Mouse (Mus musculus) G1E-ER4 (cell line): ENCODE measurements around the gene Myo1d. TPM values are rescaled to one million over a fixed set of nuclear protein-coding genes. Genes with fewer than 3 reads are reported as not detected.

Experiments
- GATA1 ChIP-seq: IDR thresholded peaks from one replicate; pipeline ENCODE4 v1.8.0; 2012; ENCODE audit warnings: low read length, inconsistent platforms
- polyA plus RNA-seq: library from polyadenylated mRNA; stranded (reverse); fragments of >175 nt; gene quantifications from 2 replicates; pipeline ENCODE4 v1.2.3, GENCODE M21; 2012

Myo1d gene
- polyA plus RNA-seq, 1 experiment, result not detected

DNA sequence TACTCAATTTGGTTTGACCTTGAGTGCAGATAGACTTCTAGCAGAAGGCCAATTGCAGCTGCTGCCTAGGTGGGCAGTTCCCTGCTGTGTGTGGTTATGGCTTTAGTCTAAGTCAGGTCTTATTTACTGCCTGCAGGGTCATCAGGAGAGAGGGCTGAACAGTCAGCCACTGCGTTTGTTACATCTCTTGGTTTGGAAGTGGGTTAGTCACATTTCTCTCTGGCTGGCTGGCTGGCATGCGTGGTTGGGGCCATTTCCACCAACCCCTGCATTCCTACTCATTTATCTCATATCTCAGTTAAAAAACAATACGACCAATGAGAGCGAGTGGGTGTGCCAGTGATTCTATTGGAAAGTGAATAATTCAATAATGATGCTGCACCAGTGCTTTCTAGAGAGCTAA, 280.3 kb downstream of the Myo1d start:
- TF ChIP-seq GATA1, result no peak

DNA sequence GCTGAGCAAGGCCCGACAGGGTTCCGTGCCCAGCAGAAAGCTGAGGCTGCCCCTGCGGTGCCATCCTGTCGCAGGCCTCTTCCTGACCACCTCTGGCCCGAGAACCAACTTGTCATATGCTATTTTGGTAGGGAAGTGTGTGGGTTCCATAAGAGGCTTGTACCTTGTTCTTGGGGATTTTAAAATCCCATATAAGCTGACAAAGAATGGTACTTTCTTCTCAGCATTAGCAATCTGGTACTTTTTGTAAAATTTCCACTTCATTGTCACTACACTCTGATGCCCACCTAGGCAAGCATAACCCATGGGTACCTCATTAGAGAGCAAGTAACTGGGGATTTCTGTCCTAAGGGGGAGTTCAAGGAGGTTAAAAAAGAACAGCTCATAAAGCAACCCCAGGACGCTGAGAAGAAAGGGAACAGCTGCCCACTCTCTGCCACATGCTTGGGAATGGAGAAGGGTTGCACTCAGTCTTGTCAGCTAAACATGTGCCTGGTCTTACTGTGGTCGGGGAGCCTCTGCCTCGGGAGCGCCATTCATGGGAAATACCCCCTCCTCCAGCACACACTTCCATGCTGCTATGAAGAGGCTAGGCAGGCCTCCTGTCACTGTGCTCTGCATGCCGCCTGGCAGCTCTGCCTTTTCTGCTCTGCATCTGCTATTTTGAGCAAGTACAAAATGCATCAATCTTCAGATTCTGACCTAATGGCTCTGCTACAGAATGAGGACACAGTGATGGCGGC, 281.3 kb downstream of the Myo1d start:
- no peak for TF ChIP-seq GATA1

DNA sequence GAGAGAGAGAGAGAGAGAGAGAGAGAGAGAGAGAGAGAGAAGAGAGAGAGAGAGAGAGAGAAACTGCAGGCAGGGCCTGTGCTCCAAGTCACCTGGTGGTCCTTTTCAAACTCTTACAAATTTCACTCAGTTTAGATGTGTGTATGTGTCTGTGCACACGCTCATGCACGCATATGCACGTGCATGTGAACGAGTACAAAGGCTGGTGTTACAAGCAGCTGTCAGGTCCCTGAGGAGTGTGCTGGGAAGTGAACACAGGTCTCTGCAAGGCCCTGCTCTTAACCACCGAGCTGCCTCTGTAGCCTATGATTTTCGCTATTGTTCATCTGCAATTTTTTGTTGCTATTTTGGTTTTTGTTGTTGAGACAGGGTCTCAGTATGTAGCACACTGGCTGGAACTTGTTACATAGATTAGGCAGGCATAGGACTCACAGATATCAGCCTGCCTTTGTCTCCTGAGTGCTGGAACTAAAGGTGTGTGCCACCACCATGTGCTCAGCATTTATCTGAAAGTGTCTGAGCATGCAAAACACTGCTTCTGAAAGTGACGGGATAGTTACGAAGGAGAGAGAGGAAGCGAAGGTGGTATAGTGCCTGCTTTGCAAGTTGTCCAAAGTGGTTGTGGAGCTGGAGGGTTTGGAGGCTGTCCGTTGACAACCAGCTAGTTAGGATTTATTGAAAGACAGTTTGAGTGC, 282.5 kb downstream of the Myo1d start:
- TF ChIP-seq GATA1, result no peak

DNA sequence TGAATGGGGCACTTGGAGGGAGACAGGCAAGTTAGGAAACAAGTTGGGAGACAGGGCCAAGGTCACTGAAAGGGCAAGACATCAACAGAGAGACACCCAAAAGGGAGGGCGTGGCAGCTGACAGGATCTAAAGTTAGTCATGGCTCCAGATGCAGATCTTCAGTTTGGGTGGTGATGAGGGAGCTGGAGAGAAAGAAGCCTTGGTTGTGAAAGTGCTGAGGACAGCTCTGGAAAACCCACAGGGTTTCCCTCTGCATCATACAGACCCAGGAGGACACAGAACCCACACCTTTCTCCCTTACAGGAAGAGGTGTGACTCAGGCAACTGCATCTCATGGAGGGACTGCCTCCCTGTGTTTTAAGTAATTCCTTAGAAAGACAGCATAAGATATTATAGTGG, 283.2 kb downstream of the Myo1d start:
- no peak for TF ChIP-seq GATA1

DNA sequence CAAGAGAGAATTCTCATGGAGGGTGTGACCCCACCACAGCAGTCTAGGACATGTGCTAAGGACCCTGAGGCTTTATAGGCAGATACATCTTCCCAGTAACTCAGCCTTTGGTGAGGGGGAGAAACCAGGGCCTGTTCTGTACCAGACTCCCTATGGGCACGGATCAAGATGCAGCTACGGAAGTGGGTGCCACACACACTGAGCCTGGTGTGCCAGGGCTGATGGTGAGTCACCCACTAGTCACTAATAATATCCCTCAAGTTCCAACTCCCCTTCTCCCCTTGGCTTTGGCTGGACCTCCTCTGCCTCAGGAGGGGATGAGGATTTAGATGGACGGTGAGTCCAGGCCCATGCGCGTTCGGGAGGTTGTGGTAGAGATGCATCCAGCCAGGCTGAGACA, 283.9 kb downstream of the Myo1d start:
- TF ChIP-seq GATA1, result no peak

DNA sequence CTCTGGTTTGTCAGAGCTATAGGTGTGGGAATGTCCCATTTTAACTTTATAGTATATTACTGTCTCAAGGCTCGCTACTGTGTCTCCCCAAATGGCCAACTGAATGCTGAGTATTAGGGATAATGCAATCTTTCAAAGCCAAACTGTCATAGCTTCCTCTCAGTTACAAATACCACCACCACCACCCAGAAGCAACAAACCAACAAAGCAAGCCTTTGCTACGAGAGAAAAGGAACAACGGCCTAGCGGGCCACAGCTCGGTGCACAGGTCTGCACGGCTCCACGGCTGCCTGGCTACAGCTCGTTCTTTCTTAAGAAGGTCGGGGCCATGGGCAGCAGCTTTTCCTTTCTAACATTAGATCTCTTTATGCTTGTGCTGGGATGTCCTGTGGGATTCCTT, 285.0 kb downstream of the Myo1d start:
- no peak for TF ChIP-seq GATA1

DNA sequence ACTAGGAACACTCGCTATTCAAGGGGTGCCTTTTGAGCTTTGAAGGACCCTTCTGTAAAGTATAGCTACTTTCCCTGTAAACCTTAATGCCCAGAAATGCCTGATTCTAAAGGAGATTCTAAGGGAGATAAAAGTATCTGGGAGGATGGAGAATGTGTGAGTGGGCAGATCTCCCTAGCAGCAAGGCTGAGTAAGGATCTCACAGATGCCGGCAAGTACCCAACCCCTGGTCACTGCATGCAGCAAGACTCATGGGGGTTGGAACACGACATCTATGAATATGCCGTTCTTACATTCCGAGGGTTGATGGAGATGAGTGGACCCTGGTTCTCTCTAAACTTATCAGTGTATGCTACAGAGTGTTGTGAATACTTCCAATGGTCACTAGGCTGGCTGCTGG, 286.6 kb downstream of the Myo1d start:
- no peak for TF ChIP-seq GATA1

DNA sequence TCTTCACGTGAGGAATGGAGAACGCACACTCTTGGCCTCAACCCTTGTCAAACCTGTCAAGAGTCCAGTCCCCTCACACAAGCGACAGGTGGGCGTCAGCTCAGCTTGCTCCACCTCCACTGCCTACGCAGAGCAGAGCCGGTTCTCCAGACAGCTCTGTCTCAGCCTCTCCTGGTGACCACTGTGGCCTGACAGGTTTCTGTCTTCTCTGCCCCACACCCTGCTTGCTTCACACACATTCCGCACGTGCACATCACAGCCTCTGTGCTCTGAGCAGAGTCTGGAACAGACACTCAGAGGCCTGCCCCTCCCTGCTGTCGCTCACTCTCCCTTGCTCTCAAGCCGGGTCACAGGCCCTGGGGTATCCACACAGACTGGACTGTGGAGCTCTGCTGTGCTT, 289.0 kb downstream of the Myo1d start:
- TF ChIP-seq GATA1, result no peak

DNA sequence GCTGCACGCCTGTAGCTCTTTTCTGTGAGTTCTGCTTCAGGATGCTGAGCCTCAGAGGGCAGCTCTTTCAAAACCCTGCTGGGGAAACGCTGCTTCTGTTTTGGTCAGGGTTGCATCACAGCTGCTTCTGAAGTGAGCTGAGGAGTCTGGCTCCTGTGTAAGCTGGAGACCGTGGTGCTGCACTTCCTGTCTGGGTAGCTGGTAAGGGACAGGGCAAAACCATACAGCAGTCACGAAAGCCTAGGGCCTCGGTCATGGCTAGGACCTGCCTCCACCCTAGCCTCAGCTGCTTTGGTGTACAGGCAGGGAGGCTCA, 290.0 kb downstream of the Myo1d start:
- no peak for TF ChIP-seq GATA1

DNA sequence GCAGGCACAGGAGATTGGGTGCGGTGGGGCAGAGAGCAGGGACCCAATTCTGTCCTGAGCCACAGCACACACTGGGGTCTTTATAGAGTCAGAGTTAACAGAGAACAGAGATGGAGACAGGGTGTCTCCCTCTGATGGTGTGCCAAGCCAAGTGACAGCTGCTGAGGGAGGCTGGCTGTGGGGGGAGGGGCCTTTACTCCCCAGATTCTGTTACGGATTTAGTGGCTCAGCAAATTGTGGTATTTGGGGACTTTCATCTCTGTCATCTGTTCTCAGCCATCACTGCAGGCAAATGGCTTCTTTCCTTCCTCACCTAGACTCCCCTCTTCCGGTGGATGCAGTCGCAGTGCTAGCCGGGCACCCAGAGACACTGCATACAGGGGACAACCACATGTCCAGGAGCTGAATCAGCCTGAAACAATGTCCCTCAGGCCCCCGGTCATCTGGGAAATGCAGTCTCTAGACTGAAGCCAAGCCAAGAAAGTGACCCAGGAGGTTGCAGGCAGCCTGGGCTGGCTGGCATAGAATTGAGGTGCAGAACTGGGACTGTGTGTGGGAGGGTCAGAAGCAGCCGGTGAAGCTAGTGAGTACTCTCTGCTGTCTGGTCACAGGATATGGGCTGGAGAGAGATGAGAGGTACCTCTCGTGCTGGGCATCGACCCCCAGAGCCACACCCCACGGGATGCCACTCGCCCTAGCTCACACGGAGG, 290.5 kb downstream of the Myo1d start:
- no peak for TF ChIP-seq GATA1

DNA sequence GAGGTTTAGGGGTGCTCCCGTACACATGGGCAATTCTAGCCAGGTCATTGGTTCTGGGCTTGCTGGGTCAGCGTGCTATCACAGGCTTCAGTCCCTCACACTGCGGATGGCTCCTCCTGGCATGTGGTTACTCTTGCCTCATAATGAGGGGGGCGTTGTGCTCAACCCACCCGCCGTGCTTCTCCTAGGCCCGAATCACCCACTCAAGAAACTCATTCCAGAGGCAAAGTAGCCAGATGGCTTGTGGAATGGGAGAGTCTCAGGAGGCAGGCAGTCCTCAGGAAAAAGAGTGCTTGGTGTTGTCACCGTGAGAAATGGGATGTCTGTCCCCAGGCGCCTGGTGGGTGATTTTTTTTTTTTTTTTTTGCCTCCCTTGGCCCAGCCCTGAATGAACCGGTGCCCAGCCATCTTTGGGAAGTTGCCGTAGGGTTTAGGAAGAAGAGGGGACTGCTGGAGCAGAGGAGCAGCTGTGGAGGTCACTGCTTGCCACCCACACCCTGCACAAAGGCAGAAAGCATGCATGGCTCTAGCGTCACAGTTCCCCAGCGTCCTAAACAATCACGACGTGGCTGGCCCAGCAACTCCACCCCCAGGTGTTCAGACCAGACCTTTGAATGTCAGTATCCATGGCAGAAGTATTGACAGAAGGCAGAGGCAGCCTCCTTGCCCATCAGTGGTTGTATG, 291.8 kb downstream of the Myo1d start:
- TF ChIP-seq GATA1, result no peak

DNA sequence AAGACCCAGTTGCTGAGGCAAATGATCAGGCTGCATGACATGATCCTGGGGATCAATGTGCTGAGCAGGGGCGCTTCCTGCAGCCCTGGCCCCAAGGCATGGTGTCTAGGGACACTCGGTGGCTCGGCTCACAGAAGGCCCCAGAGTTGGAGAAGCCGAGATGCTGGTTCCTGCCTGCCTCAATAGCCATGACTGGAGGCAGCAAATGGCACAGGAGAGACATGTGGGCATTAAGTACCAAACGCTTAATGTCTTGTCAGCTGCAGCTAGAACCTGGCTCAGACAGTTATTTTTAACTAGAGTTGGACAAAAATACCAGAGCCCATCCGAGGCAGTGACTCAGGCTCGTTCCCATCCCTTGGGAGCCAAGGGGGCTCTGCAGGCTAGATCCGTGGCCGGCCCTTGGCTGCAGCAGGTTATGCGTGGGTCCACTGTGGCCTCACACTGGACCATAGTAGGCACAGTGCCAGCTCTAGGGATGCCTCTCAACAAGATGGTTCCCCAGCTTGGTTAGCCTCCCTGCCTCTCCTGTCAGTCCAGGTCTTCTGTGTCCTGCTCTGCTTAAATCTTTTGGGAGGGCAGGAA, 294.1 kb downstream of the Myo1d start:
- no peak for TF ChIP-seq GATA1

DNA sequence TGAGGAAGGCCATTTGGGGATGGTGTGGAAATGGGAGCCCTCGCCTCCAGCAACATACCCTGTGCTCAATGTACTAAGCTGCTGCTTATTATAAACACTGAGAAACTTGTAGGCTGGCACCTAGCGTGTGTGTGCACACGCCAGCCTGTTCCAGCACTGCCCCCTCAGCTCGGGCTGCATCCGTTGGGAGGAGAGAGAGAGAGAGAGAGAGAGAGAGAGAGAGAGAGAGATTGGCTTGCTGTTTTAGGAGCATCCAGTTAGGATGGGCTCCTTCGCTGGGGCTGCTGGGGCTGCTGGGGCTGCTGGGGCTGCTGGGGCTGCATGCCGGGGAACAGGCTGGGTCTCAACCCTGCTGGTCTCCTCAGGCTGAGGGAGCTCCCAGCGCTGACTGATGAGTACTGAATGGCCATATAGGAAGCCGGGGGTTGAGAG, 294.7 kb downstream of the Myo1d start:
- TF ChIP-seq GATA1, result no peak

DNA sequence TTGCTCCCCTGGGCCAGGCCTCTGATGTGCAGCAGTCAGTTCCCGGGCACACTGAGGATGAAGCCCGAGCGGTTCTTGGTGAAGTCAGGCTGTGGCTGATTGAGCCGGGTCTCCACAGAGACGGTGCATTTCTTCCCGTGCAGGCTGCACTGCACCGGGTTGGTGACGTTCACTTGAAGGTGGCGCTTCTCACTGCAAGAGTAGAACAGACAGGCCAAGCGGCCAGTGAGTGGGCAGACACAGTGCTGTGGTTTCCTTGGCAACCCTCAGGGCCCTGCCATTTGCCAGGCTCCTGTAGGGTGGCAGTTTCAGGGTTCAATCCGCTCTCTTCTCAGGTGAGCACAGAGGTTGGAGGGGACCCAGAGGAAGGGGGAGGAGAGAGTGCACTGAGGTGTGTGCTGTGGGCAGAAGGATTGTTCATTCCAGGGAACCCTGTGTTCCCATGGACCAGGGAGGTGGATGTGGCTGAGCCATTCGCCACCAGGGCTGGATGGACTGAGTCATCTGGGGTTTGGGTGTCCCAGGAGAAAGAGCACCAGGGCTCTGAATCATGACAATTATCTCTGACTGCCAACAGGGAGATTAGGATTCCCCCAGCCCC, 295.5 kb downstream of the Myo1d start:
- TF ChIP-seq GATA1, result no peak

DNA sequence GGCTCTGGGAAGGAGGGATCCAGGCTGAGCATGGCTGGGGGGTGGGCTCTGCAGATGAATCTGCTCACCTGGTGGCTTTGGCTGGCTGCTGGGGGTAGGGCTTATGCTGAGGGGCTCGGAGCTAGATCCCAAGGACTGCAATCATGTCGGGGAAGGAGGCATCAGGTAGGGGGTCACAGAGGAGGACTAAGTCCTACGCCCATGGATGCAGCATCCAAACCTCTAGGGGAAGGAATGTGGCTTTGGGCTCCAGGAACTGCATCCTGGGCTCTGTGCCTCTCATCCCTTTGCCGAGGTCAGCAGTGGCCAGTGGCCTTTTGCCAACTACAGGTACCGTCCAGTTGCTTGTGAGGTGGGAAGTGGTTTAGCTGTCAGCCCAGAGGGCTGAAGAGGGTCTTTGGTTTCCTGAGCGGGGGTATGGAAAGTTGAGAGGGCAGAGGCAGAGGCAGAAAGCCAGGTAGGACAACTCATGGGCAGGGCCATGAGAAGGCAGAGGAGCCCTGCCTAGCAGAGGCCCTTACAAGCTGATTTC, 296.2 kb downstream of the Myo1d start:
- no peak for TF ChIP-seq GATA1
